Mouse (Mus musculus): ENCODE measurements around the gene Col4a3. TPM values are rescaled to one million over a fixed set of nuclear protein-coding genes. Genes with fewer than 3 reads are reported as not detected.
A peak's percentile ranks its signal among the peaks of the same experiment; 100 is the strongest.

Col4a3 gene
- 0.20 and 0.30 TPM in 2 replicates for polyA plus RNA-seq (2016; fragmentation: Nextera tagmentation; extraction: Ambion mirVana)

- Histone ChIP-seq H3K9me3 (no peaks in the 10 kb centered on the region), H3K4me1 (peaks cover 15% of the 10 kb centered on the region), H3K27ac (peak within 1 kb of the TSS; percentile 13; the same call in 1 of the 2 replicates), H3K36me3 (no peaks in the 10 kb centered on the region), H3K4me3 (peak within 1 kb of the TSS; percentile 63), H3K27me3 (ENCODE audit: insufficient read depth, poor library complexity, severe bottlenecking) (peaks cover 52% of the 10 kb centered on the region)
- 1% methylated on average over 34 of the region's 34 CpGs for WGBS
- no peak for DNase-seq (ENCODE audit: low spot score)
Measured at GRCm38 (mm10) chr1:82586713-82587399, at the start of gene Col4a3, which contains the start of gene Col4a4. TSS of gene Col4a3 (plus strand) at chr1:82586921. TSS of gene Col4a4 (minus strand) at chr1:82586849.

DNA sequence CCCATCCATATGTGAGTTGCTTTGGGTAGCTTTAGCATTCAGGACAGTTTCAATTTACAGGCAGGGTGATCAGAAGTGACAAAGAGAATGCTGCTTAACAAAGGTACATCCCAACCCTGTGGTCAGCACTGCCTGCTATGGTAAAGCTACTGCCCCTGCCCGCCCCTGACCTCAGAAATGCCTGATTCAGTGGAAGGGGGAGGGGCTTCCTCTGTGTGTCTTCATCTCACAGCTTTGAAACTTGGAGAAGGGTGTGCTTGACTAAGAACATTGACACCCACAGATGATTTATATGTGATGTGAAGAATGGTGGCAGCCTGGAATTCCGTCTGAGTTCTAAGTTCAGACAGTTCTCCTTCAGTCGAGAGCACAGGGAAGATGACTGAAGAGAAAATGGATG lies 48.9 kb upstream of the Col4a3 start:
- 69% methylated on average over 3 of the region's 3 CpGs for WGBS
- Histone ChIP-seq H3K9me3 (no peaks in the 10 kb centered on the region), H3K27ac (no peak overlapping the region), H3K4me3 (no peak overlapping the region), H3K4me1 (no peaks in the 10 kb centered on the region), H3K27me3 (ENCODE audit: insufficient read depth, poor library complexity, severe bottlenecking) (no peaks in the 10 kb centered on the region), H3K36me3 (no peaks in the 10 kb centered on the region)
- no peak for DNase-seq (ENCODE audit: low spot score)

DNA sequence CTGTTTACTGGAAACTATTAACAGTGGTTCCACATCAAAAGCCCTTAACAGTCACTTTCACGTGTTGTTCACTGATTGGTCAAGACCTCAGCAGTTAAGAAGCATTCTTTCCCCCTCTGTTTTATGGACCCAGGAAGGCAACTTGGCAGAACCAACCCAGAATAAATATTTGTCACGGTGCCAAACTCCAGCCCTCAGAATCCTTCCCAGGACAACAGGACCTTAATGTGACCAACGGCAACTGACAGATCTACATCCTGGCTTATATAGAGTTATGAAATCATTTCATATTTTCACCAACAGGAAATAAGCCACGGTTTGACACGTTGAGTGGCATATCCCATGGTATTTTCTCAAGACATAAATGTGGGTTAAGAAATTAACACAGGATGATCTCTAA lies 46.7 kb upstream of the Col4a3 start:
- 80% methylated on average over 5 of the region's 5 CpGs for WGBS
- H3K36me3 ChIP-seq = no peaks in the 10 kb centered on the region
- no peak overlapping the region for H3K4me3 ChIP-seq
- DNase-seq (ENCODE audit: low spot score) = no peak
- H3K27ac ChIP-seq = no peak overlapping the region
- no peaks in the 10 kb centered on the region for H3K27me3 ChIP-seq (ENCODE audit: insufficient read depth, poor library complexity, severe bottlenecking)
- H3K9me3 ChIP-seq = no peaks in the 10 kb centered on the region
- no peaks in the 10 kb centered on the region for H3K4me1 ChIP-seq

DNA sequence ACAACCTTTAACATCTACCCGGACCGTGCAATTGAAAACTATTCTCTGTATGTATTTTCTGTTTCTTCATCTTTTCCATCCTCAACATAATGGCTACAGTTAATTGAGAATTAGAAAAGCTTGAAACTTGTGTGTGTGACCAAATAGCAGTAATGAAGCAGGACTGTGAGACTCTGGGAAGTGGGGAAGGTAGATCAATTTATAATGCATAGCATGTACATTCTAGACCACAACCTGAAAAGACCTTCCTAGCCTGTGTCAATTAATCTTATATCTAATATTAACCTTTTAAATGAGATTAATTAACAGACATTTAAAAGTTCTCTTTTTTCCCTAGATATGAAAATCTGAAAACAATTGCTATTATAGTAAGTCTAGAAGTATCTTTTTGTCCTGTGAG lies 42.8 kb upstream of the Col4a3 start:
- 94% methylated on average over 2 of the region's 2 CpGs for WGBS
- no peak for DNase-seq (ENCODE audit: low spot score)
- Histone ChIP-seq H3K9me3 (no peaks in the 10 kb centered on the region), H3K4me3 (no peak overlapping the region), H3K27me3 (ENCODE audit: insufficient read depth, poor library complexity, severe bottlenecking) (no peaks in the 10 kb centered on the region), H3K27ac (no peak overlapping the region), H3K4me1 (no peaks in the 10 kb centered on the region), H3K36me3 (no peaks in the 10 kb centered on the region)

GRCm38 (mm10) chr1:82544419-82545185 lies 42.1 kb upstream of the Col4a3 start:
- DNase-seq (ENCODE audit: low spot score) = no peak
- Histone ChIP-seq H3K4me3 (no peak overlapping the region), H3K36me3 (no peaks in the 10 kb centered on the region), H3K27ac (no peak overlapping the region), H3K27me3 (ENCODE audit: insufficient read depth, poor library complexity, severe bottlenecking) (no peaks in the 10 kb centered on the region), H3K9me3 (no peaks in the 10 kb centered on the region), H3K4me1 (no peaks in the 10 kb centered on the region)
- 74% methylated on average over 6 of the region's 6 CpGs for WGBS

GRCm38 (mm10) chr1:82545199-82545960 lies 41.3 kb upstream of the Col4a3 start:
- no peak for DNase-seq (ENCODE audit: low spot score)
- 71% methylated on average over 8 of the region's 8 CpGs for WGBS

GRCm38 (mm10) chr1:82554443-82554850 lies 32.3 kb upstream of the Col4a3 start:
- 18% methylated on average over 6 of the region's 6 CpGs for WGBS
- no peaks in the 10 kb centered on the region for H3K9me3 ChIP-seq
- no peak overlapping the region; the same call in 1 of the 2 replicates for H3K27ac ChIP-seq
- H3K36me3 ChIP-seq = no peaks in the 10 kb centered on the region
- no peak for DNase-seq (ENCODE audit: low spot score)
- no peaks in the 10 kb centered on the region for H3K27me3 ChIP-seq (ENCODE audit: insufficient read depth, poor library complexity, severe bottlenecking)
- peak overlapping the region; percentile 29; the same call in 1 of the 2 replicates for H3K4me3 ChIP-seq
- H3K4me1 ChIP-seq = peaks cover 12% of the 10 kb centered on the region

More at GRCm38 (mm10) chr1:82545199-82545960, 41.3 kb upstream of the Col4a3 start:
- no peaks in the 10 kb centered on the region for H3K36me3 ChIP-seq
- H3K4me1 ChIP-seq = no peaks in the 10 kb centered on the region
- H3K9me3 ChIP-seq = no peaks in the 10 kb centered on the region
- no peaks in the 10 kb centered on the region for H3K27me3 ChIP-seq (ENCODE audit: insufficient read depth, poor library complexity, severe bottlenecking)
- no peak overlapping the region for H3K4me3 ChIP-seq
- H3K27ac ChIP-seq = no peak overlapping the region

DNA sequence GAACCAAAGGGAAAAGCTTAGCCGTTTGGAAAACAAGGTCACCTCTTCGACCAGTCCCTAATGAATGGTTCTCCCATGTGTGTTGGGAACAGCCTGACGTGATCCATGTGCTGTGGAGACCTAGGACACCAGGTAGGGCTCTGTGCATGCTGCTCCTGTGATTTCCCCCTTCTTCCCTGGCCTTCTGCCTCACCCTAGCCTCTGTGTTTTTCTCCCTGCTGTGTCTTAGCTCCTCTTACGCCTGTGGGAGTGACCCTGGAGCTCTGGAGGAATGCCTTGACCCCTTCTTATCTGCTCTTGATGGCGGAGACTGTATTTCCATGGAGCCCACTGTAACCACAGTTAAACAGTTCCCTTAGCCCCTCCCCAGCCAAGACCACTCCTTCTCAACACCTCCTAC lies 31.8 kb upstream of the Col4a3 start:
- no peaks in the 10 kb centered on the region for H3K27me3 ChIP-seq (ENCODE audit: insufficient read depth, poor library complexity, severe bottlenecking)
- H3K4me1 ChIP-seq = peaks cover 12% of the 10 kb centered on the region
- no peaks in the 10 kb centered on the region for H3K36me3 ChIP-seq
- peak overlapping the region; percentile 29; the same call in 1 of the 2 replicates for H3K4me3 ChIP-seq
- H3K27ac ChIP-seq = no peak overlapping the region; the same call in 1 of the 2 replicates
- H3K9me3 ChIP-seq = no peaks in the 10 kb centered on the region
- 37% methylated on average over 5 of the region's 5 CpGs for WGBS
- DNase-seq (ENCODE audit: low spot score) = no peak

DNA sequence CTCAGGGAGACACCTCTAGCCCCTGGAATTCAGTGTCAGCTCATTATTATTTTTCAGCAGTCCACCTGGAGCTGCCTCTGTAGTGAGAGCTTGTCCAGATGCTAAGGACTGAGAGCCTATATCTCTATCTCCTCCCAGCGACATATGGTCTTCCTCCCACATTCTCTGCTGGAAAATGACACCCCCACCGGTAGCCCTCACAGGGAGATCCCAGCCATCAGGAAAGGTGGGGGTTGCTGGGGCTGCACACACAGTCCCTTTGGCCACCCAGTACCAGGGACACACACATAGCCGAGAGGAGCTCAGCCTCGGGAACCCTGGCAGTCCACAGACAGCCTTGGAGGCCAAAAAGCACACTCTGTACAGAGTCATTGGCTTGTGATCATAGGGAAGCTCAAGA lies 26.5 kb upstream of the Col4a3 start:
- DNase-seq (ENCODE audit: low spot score) = no peak
- no peak overlapping the region for H3K27ac ChIP-seq
- H3K4me3 ChIP-seq = no peak overlapping the region
- peaks cover 5% of the 10 kb centered on the region for H3K4me1 ChIP-seq
- 40% methylated on average over 4 of the region's 4 CpGs for WGBS
- H3K36me3 ChIP-seq = no peaks in the 10 kb centered on the region
- H3K27me3 ChIP-seq (ENCODE audit: insufficient read depth, poor library complexity, severe bottlenecking) = no peaks in the 10 kb centered on the region
- H3K9me3 ChIP-seq = no peaks in the 10 kb centered on the region

GRCm38 (mm10) chr1:82569405-82569804 lies 17.3 kb upstream of the Col4a3 start:
- Histone ChIP-seq H3K36me3 (no peaks in the 10 kb centered on the region), H3K27me3 (ENCODE audit: insufficient read depth, poor library complexity, severe bottlenecking) (no peaks in the 10 kb centered on the region), H3K9me3 (no peaks in the 10 kb centered on the region), H3K4me1 (no peaks in the 10 kb centered on the region), H3K4me3 (no peak overlapping the region), H3K27ac (no peak overlapping the region)
- DNase-seq (ENCODE audit: low spot score) = no peak
- WGBS = 84% methylated on average over 4 of the region's 4 CpGs

- H3K9me3 ChIP-seq = no peaks in the 10 kb centered on the region
- H3K4me3 ChIP-seq = no peak overlapping the region
- no peak overlapping the region for H3K27ac ChIP-seq
- no peaks in the 10 kb centered on the region for H3K27me3 ChIP-seq (ENCODE audit: insufficient read depth, poor library complexity, severe bottlenecking)
- DNase-seq (ENCODE audit: low spot score) = no peak
- H3K36me3 ChIP-seq = no peaks in the 10 kb centered on the region
- 63% methylated on average over 1 of the region's 1 CpGs for WGBS
- H3K4me1 ChIP-seq = no peaks in the 10 kb centered on the region
Measured at GRCm38 (mm10) chr1:82571758-82572157, 15.0 kb upstream of the Col4a3 start.

DNA sequence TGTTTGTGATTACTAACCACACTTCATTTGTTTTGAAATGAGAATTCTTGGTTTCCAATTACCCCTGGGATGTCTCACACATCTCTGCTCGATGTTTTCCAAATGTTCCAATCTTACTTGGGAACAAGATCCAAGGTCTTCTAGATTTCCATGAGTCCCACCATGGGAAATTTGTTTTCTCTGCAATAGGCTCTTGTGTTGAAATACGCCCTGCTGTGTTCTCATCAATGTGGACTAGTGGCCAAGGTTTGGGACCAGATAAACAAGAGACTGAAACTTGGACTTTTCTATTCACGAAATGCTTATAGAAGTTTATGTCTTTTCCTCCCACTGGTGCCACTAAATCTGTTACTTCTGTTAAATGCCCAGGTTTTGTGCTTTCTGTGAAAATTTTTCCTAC lies 11.0 kb upstream of the Col4a3 start:
- WGBS = 79% methylated on average over 3 of the region's 3 CpGs
- Histone ChIP-seq H3K27ac (no peak overlapping the region), H3K4me1 (peaks cover 9% of the 10 kb centered on the region), H3K4me3 (no peak overlapping the region), H3K9me3 (no peaks in the 10 kb centered on the region), H3K36me3 (no peaks in the 10 kb centered on the region), H3K27me3 (ENCODE audit: insufficient read depth, poor library complexity, severe bottlenecking) (no peaks in the 10 kb centered on the region)
- DNase-seq (ENCODE audit: low spot score) = no peak

- Histone ChIP-seq H3K9me3 (no peaks in the 10 kb centered on the region), H3K27me3 (ENCODE audit: insufficient read depth, poor library complexity, severe bottlenecking) (no peaks in the 10 kb centered on the region), H3K36me3 (no peaks in the 10 kb centered on the region), H3K4me3 (no peak overlapping the region), H3K27ac (no peak overlapping the region), H3K4me1 (peaks cover 9% of the 10 kb centered on the region)
- no peak for DNase-seq (ENCODE audit: low spot score)
- WGBS = 74% methylated on average over 2 of the region's 2 CpGs
Measured at GRCm38 (mm10) chr1:82576182-82576581, 10.5 kb upstream of the Col4a3 start.

Data from heart, embryonic 10.5 days (tissue).